Mouse (Mus musculus) heart, adult 9 months (tissue): ENCODE results near the gene Rad51b.

Source experiments
- DNase-seq, 2 experiments: peaks; one replicate each; pipeline ENCODE4 v3.0.0; 2022; ENCODE audit warnings: low spot score in 2 of 2

Gene Rad51b

DNA sequence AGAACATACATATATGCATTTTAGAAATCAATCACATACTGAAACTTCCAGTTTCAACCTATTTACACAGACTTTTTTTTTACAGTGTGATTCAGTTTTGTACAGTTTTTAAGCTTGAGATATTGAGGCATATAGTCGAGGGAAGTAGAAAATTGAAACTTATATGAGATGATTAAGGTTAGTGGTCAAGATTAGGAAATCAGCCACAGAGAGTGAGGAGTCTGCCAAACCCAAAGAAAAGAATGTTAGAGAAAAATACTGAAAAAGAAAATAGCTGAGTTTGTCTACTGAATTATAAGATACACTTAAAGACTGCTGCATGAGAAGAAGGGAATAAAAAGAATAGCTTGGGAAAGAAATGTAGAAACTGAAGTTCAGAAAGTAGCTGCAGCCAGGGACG, 280.4 kb downstream of the Rad51b start:
- DNase-seq = no peak

DNA sequence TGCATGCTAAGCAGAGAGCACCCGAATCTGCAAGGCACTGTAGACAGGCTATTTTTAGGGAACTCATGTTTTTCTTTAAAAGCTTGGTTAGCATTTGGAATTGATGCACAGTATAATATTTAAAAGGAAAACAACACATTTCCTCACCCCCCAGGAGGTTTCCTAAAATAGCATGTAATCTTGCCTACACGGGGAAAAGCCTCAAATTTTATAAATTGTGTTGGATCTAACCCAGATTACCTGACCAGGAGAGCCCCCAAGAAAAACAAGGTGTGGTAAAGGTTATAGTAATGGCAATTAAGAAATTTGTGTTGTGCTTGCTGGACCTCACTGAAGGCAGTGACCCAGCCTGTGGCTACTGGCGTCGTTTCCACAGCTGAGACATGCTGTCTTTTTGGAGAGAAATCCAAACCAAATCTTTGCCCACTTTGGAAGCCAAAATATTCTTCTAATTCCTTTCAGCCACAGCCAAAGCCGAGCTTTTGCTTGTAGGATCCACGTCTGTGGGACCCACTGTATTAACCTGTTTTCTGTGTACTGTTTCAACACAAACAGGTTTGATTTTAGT, 282.0 kb downstream of the Rad51b start:
- peak; percentile 23 to 35 for DNase-seq

DNA sequence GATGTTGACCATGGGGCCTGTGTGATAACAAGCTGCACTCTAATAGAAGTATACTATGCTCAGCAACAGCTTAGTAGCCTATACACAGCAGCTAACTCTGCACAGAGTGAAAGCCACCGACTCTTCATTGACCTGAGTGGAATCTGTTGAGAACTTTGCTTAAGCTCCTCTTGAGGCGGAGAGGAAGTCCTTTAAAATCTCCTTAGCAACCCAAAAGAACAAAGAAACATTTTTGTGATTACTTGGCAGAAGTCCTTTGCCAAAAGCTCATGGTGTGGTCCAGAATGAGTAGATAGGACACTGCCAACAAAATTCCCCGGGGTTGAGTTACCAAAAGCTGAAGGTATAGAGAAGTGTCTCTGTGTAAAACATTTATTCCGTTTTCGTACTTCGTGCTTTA, 282.8 kb downstream of the Rad51b start:
- peak; percentile 38 to 46 for DNase-seq

DNA sequence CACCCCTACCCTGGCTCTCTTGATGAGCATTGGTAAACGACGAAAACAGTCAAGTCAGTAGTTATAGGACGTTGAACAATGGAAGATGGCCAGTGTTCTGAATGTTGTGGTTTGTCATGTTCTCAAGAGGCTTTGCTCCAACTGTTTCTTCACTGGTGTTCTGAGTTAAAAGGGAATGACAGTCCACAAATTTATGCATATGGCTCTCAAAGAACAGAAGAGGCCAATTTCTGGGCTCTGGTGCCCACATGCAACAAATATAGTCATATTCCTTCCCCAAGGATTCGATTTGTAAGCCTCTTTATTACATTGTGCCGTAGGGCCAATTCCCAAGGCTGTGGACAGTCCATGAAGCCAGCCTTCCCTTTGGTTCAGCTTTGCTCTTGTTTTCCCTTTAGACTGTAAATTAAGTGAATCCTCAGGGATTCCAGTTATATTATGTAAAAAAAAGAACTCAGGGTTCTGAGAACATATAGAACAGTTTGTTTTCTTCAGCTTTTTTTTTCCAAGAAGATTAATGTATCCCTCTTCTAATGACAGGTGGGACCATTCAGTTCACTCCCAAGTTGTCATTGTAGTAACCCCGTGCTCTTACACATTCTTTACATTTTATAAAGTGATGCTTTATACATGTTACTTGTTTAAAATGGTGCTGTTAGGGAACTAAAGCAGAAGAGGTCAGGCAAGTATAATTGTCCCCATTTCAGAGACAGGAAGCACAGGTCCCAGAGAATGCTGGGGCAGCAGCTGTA, 287.6 kb downstream of the Rad51b start:
- DNase-seq = no peak

DNA sequence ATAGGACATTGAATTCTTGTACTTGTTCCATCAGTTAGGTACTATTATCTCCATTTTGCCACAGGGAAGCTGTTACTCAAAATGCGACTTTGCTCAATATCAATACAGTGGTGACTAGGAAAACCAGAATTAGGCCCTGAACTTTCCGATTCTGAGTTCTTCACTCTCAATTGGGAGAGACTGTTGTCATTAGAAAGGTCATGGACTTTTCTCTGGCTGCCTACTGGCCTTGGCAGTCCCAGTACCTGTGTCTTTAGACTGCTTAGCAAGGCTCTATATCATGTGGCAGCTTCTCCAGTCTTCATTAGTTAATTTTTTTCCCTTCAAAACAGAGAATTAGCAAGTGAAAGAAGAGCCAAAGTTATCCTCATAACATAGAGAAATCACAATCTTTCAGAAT, 288.3 kb downstream of the Rad51b start:
- DNase-seq = no peak

DNA sequence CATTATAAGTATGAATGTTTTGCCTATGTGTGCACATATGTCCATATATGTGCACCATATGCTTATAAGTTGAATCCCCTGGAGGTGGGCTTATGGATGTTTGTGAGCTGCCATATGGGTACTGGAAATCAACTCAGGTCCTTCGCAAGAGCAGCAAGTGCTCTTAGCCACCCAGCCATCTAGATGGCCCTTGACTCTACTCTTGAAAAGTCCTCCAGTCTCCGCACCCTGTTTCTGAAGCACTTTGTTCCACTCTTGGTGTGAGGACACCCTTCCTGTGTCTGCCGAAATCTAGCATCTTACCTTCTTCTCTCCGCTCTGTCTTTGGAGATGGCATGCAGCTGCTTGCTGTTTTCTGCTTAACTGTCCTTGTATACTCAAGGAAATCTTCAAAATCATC, 291.7 kb downstream of the Rad51b start:
- no peak for DNase-seq

DNA sequence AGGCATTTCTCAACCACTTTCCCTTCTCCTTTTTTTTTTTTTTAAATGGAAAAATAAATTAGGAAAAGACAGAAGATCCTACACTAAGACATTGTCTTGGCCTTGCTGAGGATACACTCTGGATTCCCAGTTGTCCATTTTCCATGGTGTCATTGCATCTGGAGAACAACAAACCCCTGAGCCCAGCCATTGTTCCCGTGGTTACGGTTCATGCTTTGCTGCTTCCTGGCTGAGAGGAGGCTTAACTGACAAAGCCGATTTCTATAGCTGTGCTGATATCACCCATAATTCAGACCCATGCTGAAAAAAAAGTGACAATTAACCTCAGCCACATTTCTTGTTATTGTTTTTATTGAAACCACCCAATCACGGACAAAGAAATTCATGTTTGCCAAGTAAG, 295.1 kb downstream of the Rad51b start:
- DNase-seq = no peak

DNA sequence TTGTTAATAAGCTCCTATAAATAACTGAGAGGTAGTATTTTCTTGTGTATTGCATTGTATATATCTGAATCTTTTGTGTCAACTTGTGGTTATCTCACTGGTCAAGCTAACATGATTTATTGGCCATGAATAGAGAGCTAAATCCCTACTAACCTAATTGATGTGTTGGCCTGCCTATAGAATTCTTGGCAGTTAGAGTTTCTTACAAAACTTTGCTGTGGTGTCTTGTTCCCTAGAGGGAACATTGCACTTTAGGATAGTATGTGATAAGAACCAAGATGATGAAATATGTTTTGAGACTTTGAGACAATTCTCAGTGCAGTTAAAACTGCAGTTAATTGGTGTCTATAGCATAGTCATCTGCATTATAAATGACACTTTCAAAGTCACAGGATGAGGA, 299.8 kb downstream of the Rad51b start:
- DNase-seq = no peak

DNA sequence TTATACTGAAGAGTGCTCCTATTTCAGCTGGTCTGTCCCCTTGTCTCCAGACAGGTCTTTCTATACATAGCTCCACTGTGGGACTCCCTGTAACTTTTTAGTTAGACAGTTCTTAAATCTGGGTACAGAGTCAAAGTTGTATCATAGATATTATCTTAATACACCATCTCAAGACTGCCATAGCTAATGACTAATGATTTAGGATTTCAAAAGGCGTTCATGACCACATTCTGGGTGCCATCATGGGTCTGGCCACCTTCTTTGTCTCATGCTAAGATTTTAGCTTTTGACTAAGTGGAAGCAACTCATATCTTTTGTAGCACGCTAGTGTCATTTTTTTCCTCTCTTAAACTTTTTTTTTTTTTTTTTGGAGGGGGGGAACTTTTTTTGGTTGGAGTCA, 300.3 kb downstream of the Rad51b start:
- DNase-seq = no peak

DNA sequence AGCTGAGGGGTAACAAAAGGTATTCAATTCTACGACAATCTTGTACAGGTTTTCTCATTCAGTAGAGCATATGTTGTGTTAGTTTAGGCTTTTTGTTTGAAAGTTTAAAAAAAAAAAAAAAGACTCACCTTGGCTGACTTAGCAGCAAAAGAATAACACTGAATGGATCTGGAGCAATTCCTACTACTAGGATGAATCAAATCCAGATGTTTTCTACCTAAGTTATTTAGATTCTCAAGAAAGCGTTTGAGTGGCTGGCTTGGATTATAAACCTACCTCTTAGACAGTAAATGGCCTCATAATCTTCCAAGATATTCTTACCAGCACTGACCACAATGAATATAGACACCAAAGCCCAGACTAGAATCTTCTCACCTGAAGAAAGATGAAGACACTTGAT, 300.7 kb downstream of the Rad51b start:
- DNase-seq = no peak

DNA sequence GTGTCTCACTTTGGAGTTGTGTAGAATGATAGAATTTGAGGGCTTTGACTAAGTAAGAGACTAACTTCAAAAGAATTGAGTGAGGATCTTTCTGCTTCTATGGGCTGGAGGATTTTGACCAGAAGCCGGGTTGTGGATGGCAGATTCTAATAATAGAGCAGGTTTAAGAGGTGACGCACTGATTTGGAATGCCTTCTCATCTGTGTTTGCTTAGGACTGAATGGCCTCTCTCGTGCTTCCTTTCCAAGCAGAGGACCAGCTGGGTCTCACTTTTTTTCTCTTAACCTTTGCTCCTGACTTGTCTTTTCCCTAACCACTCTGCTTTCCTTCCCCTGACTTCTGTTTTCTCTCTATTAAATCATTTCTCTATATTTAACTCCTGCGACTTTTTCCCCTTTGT, 301.4 kb downstream of the Rad51b start:
- peak; percentile 64 to 71 for DNase-seq

DNA sequence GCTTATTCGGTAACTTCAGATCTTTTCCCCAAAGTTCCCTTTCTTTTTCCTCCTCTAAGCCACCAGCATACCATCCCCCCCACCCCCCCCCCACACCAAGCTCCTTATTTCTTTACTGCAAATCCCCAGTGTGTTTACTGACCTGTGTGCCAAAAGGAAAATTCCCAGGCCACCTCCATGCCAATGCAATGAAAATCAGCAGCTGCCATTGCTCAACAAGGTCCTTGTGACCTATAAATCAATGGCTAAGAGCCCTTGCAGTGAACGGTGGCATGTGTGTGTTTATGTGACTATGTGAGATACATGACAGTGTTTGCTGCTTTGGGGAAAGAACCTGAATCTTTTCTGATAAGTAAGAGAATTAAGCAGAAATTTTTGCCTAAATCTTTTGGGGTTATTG, 301.8 kb downstream of the Rad51b start:
- no peak for DNase-seq

DNA sequence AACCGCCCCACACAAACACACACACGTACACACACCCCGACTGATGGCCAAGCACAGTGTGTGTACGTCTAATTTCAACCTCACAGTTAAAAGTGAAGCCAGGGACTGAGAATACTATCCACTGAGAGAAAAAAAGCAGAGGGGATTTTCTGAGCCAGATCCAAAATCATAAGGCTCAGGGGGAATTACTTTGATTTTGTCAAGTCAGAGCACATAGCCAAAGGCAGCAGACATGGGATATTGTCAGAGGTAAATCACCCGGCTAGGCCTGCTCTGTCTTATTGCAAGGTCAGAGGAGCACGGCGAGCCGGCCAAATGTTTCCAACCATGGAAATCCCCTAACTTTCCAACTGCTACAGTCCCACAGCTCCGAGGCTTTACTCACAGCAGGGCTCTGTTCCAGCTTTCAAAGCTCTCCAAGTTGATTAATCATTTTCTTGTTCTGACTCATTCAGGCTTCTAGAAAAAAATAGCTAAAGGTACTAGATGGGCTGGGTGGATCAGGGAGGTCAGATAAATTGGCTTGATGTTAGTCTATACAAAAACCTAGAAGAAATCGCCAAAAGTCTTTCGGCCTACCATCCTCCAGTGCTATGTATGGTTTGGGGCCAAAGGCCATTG, 303.2 kb downstream of the Rad51b start:
- peak; percentile 89 to 90 for DNase-seq

DNA sequence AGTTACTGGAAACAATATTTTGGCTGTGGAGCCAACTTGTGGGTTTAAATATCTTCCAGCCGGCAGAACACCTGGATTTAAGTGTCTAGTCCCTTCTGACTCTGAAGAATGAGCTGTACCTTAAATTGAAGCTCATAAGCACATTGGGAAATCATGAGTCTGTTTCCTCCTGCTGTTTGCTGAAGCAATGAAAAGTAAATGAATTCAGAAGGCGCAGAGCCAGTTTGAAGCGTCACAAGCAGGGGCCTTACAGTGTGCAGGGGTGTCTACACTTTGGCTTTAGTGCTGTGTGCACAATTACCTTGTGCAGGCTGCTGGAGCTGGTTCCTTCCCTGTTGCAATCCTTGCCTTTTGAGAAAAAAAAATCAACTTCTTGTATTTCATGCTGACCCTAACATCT, 305.6 kb downstream of the Rad51b start:
- DNase-seq = no peak

DNA sequence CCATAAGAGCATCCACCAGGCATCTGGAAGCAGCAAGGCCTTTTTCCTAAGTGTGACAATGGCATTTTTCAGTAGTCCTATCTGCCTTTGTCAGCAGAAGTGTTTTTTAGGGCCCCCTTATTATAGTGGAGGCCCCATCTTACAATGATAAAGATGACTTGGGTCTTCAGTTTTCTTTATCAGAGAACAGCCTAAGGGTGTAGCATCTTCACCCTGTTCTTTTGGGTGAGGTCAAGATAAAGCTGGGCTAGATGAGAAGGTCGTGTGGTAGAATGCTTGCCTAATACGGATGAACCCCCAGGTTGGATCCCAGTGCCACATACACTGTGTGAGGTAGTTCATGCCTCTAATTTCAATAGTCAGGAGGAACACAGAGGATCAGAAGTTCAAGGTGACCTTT, 307.8 kb downstream of the Rad51b start:
- DNase-seq = no peak

DNA sequence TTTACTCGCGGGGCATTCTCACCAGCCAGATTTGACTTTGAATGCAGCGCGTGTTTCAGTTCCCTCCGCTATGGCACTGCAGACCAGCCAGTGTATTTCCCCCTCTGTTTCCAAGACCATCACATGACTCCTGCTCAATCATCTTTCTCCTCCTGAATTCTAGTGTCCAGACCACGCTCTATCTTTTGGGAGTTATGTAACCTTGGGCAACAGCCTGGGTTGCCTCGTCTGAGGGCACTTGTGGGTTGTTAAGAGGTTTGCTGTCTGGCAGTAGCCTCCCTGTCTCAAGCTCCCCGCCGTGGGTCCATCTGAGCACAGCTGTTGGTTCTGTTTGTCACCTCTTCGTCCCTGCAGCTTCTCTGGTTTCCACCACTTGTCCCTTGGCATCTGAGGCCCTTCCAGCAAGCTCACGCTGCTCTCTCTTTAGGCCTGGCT, 309.1 kb downstream of the Rad51b start:
- DNase-seq = no peak

DNA sequence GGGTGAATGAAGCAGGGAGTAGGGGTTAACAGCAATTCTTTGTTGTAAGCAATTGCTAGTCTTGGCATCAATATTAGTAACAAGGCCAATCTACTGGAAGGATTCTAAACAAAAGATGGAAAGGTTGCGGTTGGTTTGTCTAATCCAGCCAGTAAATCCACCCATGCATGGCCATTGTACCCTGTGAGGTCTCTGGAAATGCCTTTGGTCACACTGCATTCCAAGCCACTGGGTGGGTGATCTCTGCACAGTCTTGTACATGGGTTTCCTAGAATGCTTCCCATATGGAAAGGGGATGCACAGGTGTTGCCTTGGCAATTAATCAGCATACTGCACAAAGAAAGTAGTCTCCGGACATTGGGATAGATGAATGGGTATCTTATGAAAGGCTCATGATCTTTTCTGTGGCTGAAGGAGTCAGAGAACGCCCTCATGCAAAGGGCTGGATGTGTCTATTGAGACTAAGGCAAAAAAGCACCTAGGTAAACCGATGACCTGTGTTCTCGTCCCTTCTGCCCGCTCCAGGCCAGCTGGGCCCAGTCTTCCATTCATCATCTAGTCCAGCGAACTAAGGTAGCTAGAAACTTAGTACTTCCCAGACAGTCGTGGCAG, 312.4 kb downstream of the Rad51b start:
- no peak for DNase-seq

DNA sequence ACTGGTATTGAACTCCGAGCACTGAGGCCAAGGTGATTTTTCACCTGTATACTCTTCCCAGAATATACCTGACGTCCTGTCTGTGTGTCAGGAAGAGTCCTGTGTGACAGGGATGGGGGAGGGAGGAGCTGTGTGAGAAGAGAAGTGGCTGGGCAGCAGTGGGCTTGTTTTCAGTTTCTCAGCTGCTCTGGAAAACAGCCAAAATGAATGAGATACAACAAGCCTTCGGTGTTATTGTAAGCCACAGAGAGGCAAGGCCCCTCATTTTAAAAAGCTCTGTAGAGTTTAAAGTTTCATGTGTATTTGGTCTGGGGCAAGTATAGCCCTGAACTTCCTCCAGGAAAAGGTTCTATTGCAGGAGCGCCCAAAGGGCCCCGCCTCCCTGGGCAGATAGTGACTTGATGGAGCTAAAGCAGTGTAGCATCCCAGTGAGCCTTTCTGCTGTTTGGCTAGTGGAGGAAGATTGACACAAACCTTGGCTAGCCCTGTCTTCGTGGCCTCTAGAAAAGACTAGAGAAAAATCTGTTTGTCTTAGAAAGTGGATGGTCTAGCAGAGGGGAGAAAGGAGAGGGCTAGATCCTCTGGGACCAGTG, 313.5 kb downstream of the Rad51b start:
- no peak for DNase-seq

DNA sequence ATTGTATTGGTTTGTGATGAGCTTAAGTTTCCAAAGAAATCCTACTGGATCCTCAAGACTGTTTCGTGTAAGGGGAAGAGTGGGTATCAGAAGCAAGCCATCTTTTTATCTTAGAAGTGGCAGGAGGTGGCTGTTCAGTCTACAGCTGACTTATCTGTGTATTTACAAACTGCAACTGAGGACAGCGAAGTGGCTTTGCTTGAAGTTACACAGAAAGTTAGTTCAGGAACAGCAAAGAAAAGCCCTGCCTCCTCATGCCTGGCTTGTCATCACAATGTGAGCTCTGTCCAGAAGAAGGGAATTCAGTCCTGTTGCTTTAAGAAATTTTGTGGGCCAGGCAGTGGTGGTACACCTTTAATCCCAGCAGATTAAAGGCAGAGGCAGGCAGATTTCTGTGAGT, 314.6 kb downstream of the Rad51b start:
- DNase-seq = no peak

DNA sequence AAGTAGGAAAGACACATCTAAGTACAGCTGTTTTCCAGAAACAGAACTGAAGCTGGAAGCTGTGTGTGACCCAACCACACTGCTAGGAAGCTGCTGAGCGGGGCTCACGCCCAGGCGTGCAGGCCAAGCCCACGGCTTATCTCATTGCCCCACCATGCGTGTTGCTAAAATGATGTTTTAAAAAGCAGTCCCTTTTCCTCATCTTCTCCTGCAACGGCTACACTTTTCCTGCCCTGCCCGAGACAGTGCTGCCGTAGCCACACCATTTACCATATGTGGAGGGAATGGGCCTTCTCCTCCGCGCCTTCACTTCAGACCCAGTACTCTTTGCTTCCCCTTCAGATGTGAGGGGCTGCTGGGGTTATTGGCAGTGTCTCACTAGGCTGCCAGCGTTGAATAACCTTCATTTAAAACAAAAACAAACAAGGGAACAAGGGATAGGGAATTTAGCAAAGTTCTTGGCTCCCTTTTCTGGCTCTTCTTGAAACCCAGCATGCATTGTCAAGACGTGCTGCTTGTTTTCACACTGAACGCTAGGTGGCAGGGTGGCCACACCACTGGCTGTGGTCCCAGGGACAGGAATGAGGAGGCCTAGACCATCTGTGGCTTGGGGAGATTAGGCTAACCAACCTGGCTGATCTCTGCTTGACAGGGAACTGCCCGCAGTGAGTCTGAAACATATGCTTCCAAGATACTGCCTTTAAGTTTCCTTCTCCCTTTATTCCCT, 315.4 kb downstream of the Rad51b start:
- peak; percentile 84 to 88 for DNase-seq

DNA sequence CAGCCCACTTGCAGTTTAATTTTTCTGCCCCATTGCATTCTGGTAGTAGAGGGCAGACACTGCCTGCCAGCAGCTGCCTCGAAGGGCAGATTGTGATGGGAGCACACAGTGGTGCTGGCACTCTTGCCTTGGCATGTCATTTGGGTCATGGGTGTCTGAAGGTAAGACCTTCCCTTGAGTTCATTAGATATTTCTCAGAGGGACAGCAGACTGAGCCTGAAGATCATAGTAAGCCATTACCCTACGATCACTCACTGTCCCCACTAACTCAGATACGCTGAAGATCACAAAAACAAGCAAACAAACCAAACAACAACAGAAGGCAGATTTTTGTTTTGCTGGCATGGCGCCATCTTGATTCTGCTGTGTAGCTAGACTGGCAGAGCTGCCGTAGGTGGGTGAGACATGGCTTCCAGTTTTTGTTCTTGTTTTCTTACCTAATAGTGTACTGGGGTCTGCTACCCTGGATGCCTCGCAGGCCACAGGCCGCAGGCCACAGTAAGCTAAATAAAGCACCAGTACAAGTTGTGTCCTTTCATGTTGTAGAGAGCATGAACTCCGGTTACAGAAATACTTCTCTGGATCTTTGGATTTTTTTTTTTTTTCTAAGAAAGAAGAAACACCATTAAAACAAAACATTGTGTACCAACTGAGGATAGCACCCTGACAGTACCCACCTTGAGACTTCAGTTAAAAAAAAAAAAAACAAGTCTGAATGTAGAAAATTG, 316.1 kb downstream of the Rad51b start:
- no peak for DNase-seq
